Mouse (Mus musculus) intestine, embryonic 14.5 days (tissue): Measurements from ENCODE around the gene Tmem190. TPM values are rescaled to one million over a fixed set of nuclear protein-coding genes. Genes with fewer than 3 reads are reported as not detected.
A peak's percentile ranks its signal among the peaks of the same experiment; 100 is the strongest.

Experiments used
- ATAC-seq: fragments of 200-750 bp; cut with Nextera tagmentation; replicated peaks from 2 replicates; pipeline ENCODE4 v1.8.0; 2017; ENCODE audit warnings: low read depth, moderate number of reproducible peaks, moderate TSS enrichment, moderate library complexity; ENCODE audit not compliant: low FRiP score, low TSS enrichment
- DNase-seq: peaks from one replicate; pipeline ENCODE4 v3.0.0-alpha.2; 2018; ENCODE audit warnings: low spot score
- H3K27ac ChIP-seq: fragments of 300-500 bp; sonication (generic); 2 replicates; pipeline ENCODE4 v1.5.1; 2014; ENCODE audit warnings: low read depth, mild to moderate bottlenecking, control low read depth
- H3K27me3 ChIP-seq: fragments of 300-500 bp; sonication (generic); replicated peaks from 2 replicates; pipeline ENCODE4 v1.6.1; 2014; ENCODE audit warnings: low read length, control low read depth; ENCODE audit not compliant: control insufficient read depth, insufficient read depth
- H3K36me3 ChIP-seq: fragments of 300-500 bp; sonication (generic); 2 replicates; pipeline ENCODE4 v1.6.1; 2014; ENCODE audit warnings: low read length, control low read depth; ENCODE audit not compliant: control insufficient read depth, insufficient read depth
- H3K4me1 ChIP-seq: fragments of 300-500 bp; sonication (generic); replicated peaks from 2 replicates; pipeline ENCODE4 v1.6.1; 2014; ENCODE audit warnings: low read length, control low read depth, mixed read lengths; ENCODE audit not compliant: control insufficient read depth, insufficient read depth
- H3K4me2 ChIP-seq: fragments of 300-500 bp; sonication (generic); 2 replicates; pipeline ENCODE4 v1.6.1; 2014; ENCODE audit warnings: low read length
- H3K4me3 ChIP-seq: fragments of 300-500 bp; sonication (generic); 2 replicates; pipeline ENCODE4 v1.5.1; 2014; ENCODE audit warnings: low read depth, low read length, control low read depth, mixed read lengths
- H3K9ac ChIP-seq: fragments of 300-500 bp; sonication (generic); 2 replicates; pipeline ENCODE4 v1.6.1; 2014; ENCODE audit warnings: mild to moderate bottlenecking, low read length
- H3K9me3 ChIP-seq: fragments of 300-500 bp; sonication (generic); 2 replicates; pipeline ENCODE4 v1.6.1; 2016; ENCODE audit warnings: low read length, control low read depth; ENCODE audit not compliant: control insufficient read depth
- WGBS: fragments of 180-500 bp; shearing (Covaris S2); extraction: QIAGEN DNeasy Blood & Tissue Kit; methylation state at CpG from one replicate; pipeline ENCODE4 v1.1.7; 2014; 5-methylcytosine and 5-hydroxymethylcytosine counted together
- polyA plus RNA-seq: library from polyadenylated mRNA; unstranded; fragments of >200 nt; fragmentation: Nextera tagmentation; extraction: Ambion mirVana; gene quantifications from 2 replicates; pipeline ENCODE4 v1.2.1, GENCODE M21; 2014

The Tmem190 gene
- polyA plus RNA-seq, 1 experiment from 2014 or later, result not detected

DNA sequence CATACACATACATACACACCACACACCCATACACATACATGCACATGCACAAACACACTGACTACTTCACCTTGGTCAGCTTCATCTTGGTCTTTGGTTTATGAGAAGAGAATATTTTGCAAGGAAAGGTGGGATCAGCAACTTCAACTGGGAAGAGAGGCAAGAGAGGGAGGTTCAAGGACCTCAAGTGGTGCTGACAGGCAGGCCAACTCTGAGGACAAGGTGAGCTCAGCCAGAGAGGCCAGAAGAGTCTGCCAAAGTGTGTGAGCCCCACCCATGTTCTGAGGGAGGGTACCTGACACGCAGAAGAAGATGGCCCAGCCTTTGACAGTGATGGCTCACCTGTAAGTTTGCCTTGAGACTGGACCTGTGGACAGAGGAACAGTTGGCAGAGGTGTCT is 23.1 kb upstream of the Tmem190 start:
- no peak overlapping the region for H3K27ac ChIP-seq
- H3K4me2 ChIP-seq, result no peak overlapping the region
- no peak for ATAC-seq
- no peaks in the 10 kb centered on the region for H3K9me3 ChIP-seq
- H3K27me3 ChIP-seq, result no peaks in the 10 kb centered on the region
- 0 out of 2 replicates have a peak, but pooled peaks cover under 1% of the 10 kb centered on the region for H3K4me1 ChIP-seq
- no peak for DNase-seq
- no peaks in the 10 kb centered on the region for H3K36me3 ChIP-seq
- 50% methylated on average over 1 of the region's 1 CpGs for WGBS
- H3K4me3 ChIP-seq, result no peak overlapping the region
- no peak overlapping the region for H3K9ac ChIP-seq

DNA sequence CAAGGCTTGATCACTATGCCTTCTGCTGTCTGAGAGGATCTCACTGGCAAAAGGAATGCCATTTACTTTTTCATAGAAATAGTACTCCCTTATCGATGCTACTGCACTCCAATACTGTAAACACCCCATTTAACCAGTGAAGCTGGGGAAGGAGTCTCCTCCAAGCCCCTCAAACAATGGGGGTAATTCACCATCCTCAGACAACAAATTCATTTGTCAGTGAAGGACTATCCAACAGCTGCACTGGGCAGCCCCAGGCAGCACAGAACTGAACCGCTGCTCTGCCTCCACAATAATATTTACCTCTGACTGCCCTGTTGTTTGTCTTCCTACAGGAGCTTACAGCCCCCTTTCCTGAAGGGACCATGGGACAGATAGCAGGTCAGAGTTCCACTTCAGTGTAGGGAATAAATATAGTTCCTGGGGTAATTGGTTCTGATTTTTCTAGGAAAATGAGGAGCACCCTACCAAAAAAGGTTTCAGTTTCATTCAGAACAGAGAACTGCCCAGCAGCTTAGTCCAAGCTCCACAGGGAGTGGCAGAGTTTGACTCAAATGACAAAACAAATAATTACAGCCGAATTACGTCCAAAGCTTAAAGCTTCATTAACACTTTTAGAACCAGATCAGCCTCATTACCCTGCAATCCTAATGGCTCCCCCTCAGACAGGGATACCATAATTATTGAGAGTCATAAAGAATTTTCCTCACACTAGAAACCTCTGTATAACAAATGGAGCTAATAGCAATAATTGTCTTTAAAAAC is 17.6 kb upstream of the Tmem190 start:
- Histone ChIP-seq H3K4me1 (0 out of 2 replicates have a peak, but pooled peaks cover 2% of the 10 kb centered on the region), H3K36me3 (no peaks in the 10 kb centered on the region), H3K4me3 (no peak overlapping the region), H3K9me3 (no peaks in the 10 kb centered on the region), H3K4me2 (no peak overlapping the region), H3K27me3 (no peaks in the 10 kb centered on the region), H3K27ac (no peak overlapping the region), H3K9ac (no peak overlapping the region)
- no peak for DNase-seq
- no peak for ATAC-seq
- WGBS, result 17% methylated on average over 4 of the region's 4 CpGs

GRCm38 (mm10) chr7:4771202-4771601 is 11.5 kb upstream of the Tmem190 start, which contains the start of gene Fam71e2:
Fam71e2 (minus strand) TSS chr7:4771302.
- H3K4me1 ChIP-seq, result no peaks in the 10 kb centered on the region
- peaks cover 16% of the 10 kb centered on the region for H3K27me3 ChIP-seq
- DNase-seq (no peak), ATAC-seq (no peak)
- no peaks in the 10 kb centered on the region for H3K9me3 ChIP-seq
- H3K4me3 ChIP-seq, result no peak within 1 kb of the TSS
- no peak within 1 kb of the TSS for H3K9ac ChIP-seq
- no peak within 1 kb of the TSS for H3K27ac ChIP-seq
- WGBS, result 75% methylated on average over 4 of the region's 5 CpGs
- no peaks in the 10 kb centered on the region for H3K36me3 ChIP-seq
- H3K4me2 ChIP-seq, result no peak within 1 kb of the TSS

DNA sequence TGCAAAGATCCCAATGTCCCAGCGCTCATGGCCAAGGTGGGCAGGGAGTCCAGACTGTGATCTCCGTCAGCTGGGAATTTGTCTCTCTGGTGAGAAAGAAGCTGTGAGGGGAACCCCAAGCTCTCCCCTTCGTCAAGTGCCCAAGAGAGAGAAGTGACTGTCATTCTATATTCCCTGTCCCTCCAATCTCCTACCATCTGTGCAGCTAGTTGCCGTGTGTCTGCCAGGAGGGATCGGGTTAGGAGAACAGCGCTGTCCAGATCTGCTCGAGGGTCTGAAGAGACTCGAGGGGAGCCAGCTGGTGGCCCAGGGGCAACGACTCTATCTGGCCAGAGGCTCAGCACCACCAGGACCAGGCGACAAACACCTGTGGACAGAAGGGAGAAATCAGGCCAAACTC is 6.6 kb upstream of the Tmem190 start:
- ATAC-seq, result no peak
- H3K27me3 ChIP-seq, result peaks cover 44% of the 10 kb centered on the region
- 45% methylated on average over 10 of the region's 10 CpGs for WGBS

DNA sequence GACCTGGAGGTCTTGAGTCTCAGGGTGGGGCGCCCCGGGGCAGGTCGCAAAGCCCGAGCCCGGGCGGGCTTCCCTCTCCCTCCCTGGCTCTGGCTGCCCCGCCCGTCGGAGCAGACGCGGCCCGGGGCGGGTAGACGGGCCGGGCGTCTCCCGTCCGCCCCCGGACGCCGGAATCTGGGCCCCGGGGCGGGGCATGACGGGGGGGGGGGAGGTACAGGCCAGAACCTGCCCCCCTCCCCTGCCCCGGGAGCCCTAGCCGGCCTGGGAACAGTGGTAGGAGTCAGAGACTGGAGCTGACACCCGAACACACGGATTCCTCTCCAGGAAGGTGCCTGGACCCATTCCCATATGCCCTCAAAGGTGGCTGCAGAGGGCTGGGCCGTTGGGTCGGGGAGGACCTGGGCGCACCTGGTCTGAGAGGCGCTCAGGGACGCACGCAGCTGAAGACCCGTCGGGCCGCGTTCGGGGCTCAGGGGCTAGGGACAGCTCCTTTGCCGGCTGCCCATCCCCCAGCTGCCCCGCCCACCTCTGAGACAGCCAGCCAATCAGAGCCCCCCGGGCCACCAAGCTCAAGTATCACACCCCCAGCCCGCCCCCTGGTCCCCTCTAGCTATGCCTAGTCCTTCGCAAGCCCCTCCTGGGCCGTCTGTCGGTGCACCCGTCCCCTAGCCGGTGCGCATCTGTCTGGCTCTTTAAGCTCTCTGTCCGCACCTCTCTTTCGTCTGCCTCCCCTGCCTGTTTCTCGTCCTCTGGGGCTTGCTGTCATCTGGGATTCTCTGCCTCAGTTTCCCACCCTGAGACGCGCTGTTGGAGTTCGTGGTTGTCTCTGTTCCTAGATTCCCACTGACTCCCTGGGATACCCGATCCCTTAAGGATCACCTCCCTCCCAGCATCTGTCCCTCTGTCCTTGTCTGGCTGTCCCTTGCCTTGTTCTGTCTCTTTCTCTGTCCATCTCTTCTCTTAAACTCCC is 5.6 kb upstream of the Tmem190 start:
- H3K4me3 ChIP-seq, result peak overlapping the region; percentile 30
- H3K9me3 ChIP-seq, result no peaks in the 10 kb centered on the region
- no peak overlapping the region for H3K27ac ChIP-seq
- DNase-seq (peak; percentile 79), ATAC-seq (peak; percentile 51)
- H3K27me3 ChIP-seq, result peaks cover 44% of the 10 kb centered on the region
- H3K4me2 ChIP-seq, result peak overlapping the region; percentile 53
- H3K9ac ChIP-seq, result 0 out of 2 replicates have a peak overlapping the region, but pooled peaks have one; percentile 22
- 3% methylated on average over 42 of the region's 56 CpGs for WGBS
- no peaks in the 10 kb centered on the region for H3K36me3 ChIP-seq
- peaks cover 18% of the 10 kb centered on the region for H3K4me1 ChIP-seq

More for the DNA sequence above, 6.6 kb upstream of the Tmem190 start:
- no peak overlapping the region for H3K4me3 ChIP-seq
- no peaks in the 10 kb centered on the region for H3K36me3 ChIP-seq
- no peak overlapping the region for H3K27ac ChIP-seq
- H3K9ac ChIP-seq, result no peak overlapping the region
- peaks cover 15% of the 10 kb centered on the region for H3K4me1 ChIP-seq
- no peaks in the 10 kb centered on the region for H3K9me3 ChIP-seq
- H3K4me2 ChIP-seq, result no peak overlapping the region
- DNase-seq, result no peak

DNA sequence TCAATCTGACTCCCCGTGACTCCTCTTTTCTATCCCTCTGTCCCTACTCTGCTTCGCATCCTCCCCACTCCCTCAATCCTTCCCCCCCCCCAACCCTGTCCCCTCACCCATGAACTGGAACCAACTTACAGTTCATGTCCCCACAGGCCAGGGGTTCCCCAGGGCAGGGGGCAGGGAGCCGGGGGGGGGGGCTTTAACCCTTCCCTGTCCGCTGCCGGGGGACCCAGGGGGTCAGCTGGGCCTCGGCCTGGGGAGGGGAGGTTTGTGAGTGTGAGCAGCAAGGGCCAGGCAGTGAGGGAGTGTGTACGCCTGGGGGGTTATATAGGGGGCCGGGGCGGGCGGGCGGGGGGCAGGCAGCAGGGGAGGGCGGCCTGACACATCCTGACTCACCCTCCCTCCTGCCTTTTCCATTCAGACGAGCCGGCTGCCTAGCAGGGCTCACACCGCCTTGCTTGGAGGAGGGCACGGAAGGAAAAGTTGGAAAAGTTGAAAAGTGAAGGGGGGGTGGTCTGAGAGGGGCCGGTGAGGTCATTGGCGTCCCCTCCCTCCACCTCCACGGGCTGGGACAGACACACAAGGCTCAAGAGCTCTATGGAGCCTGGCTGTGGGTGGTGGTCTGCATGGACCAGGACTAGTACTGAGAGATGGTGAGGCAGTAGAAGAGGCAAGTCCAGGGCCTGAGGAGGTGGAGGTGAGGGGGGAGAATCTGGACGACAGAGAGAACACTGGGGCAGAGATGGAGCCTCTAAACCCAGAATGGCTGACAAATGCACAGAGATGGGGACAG is 4.7 kb upstream of the Tmem190 start:
- no peaks in the 10 kb centered on the region for H3K36me3 ChIP-seq
- no peak for DNase-seq
- peaks cover 18% of the 10 kb centered on the region for H3K4me1 ChIP-seq
- no peak overlapping the region for H3K4me3 ChIP-seq
- peaks cover 44% of the 10 kb centered on the region for H3K27me3 ChIP-seq
- 5% methylated on average over 17 of the region's 20 CpGs for WGBS
- no peak overlapping the region for H3K9ac ChIP-seq
- no peak for ATAC-seq
- H3K9me3 ChIP-seq, result no peaks in the 10 kb centered on the region
- H3K27ac ChIP-seq, result no peak overlapping the region
- no peak overlapping the region; the same call in 1 of the 2 replicates for H3K4me2 ChIP-seq

- no peak overlapping the region for H3K4me2 ChIP-seq
- no peaks in the 10 kb centered on the region for H3K36me3 ChIP-seq
- WGBS, result 38% methylated on average over 5 of the region's 5 CpGs
Measured at GRCm38 (mm10) chr7:4779921-4780320, 2.8 kb upstream of the Tmem190 start.

DNA sequence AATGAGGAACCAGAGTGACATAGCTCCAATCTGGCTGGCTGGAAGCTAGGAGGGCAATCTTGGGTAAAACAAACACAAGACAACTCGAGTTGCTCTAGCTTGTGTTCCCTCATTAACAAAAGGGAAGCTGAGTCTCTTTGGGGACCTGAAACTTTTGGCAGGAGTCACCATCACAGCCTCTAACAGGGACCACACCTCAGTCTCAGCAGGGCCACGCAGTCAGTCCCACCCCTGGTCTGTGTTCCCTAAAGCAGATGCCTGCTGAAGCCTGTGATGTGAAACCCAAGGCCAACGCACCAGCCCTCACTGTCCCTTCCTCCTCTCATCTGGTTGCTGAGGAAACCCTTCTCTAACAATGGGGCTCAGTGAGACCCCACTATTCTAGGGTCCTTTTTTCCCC is 607 bp upstream of the Tmem190 start:
- Histone ChIP-seq H3K4me1 (peaks cover 13% of the 10 kb centered on the region; the same call in 1 of the 2 replicates), H3K4me2 (no peak overlapping the region), H3K36me3 (no peaks in the 10 kb centered on the region), H3K9ac (no peak overlapping the region), H3K27me3 (peaks cover 19% of the 10 kb centered on the region), H3K27ac (no peak overlapping the region), H3K4me3 (no peak overlapping the region), H3K9me3 (no peaks in the 10 kb centered on the region)
- WGBS, result 39% methylated on average over 3 of the region's 3 CpGs
- ATAC-seq, result no peak
- no peak for DNase-seq

More at GRCm38 (mm10) chr7:4779921-4780320, 2.8 kb upstream of the Tmem190 start:
- DNase-seq (no peak), ATAC-seq (0 out of 2 replicates have a peak, but pooled peaks have one; percentile 13)
- Histone ChIP-seq H3K27me3 (peaks cover 42% of the 10 kb centered on the region), H3K4me3 (no peak overlapping the region), H3K9ac (no peak overlapping the region), H3K27ac (no peak overlapping the region), H3K9me3 (no peaks in the 10 kb centered on the region), H3K4me1 (peaks cover 18% of the 10 kb centered on the region)
